Mouse (Mus musculus) megakaryocyte-erythroid progenitor cell, adult 5 weeks (primary cell): Measurements from ENCODE around the gene Endov. TPM values are rescaled to one million over a fixed set of nuclear protein-coding genes. Genes with fewer than 3 reads are reported as not detected.

Experiments used
- polyA plus RNA-seq: library from polyadenylated mRNA; stranded (reverse); fragments of >175 nt; gene quantifications from 2 replicates; pipeline ENCODE4 v1.2.3, GENCODE M21; 2012

The Endov gene
- polyA plus RNA-seq, result 15.2 and 15.3 TPM in 2 replicates

DNA sequence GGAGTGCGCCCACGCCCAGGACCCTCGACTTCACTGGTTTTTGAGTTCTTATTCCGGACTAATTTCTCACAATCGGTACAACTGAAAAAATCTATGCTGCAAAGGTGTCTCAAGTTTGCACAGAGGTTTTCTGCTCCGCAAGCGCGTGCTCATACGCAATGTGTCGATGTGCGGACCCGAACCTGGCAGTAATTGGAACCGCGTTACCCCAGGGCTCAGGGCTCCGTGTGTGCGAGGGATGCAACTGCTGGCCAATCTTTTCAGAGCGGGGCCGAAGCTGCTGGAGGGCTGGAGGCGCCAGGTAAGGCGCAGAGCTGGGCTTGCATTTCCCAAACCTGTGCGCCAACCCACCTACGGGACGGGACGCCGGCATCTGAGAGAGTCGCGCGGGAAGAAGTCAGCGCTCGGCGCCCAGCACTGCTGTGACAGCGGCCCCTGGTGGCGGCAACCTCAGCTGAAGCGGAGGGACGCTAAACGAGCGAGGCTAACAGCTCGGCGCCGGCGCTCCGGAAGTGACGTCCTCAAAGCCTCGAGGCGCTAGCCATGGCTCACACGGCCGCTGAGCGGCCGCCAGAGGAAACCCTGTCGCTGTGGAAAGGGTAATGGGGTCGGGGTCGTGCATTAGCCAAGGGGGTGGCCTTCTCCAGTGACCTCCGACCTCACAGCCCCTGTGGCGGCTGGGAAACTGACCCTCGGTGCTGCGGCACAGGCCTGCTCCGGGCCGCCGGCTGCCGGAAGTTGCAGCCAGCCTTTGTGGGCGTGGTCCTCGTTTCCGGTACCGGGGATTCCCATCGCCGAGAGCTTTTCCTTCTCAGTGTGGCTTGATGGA, at the start of gene Endov:
Gene Endov (plus strand): TSS at position 487 of the 829 bp plus-strand sequence.

GRCm38 (mm10) chr11:119547183-119547921, 56.2 kb downstream of the Endov start, which contains the start of gene Nptx1:
Gene Nptx1, minus strand, starts transcription at chr11:119547753.

Other genes starting within 250 kb of the Endov start
- 139 and 145 TPM in 2 replicates for gene Gaa, start 223.5 kb upstream of the Endov start, polyA plus RNA-seq
- gene Eif4a3, start 191.3 kb upstream of the Endov start, polyA plus RNA-seq, result 229 and 275 TPM in 2 replicates
- gene Card14, start 183.6 kb upstream of the Endov start, polyA plus RNA-seq, result not detected in 2 replicates
- 7.8 and 13.6 TPM in 2 replicates for gene Sgsh, start 135.8 kb upstream of the Endov start, polyA plus RNA-seq
- 2.2 and 2.8 TPM in 2 replicates for gene Slc26a11, start 135.8 kb upstream of the Endov start, polyA plus RNA-seq
- 4.4 and 5.8 TPM in 2 replicates for gene Rnf213, start 98.2 kb upstream of the Endov start, polyA plus RNA-seq
- 0.04 and 0.14 TPM in 2 replicates for gene Nptx1, start 56.4 kb downstream of the Endov start, polyA plus RNA-seq
- 37.0 and 40.7 TPM in 2 replicates for gene Rptor, start 111.6 kb downstream of the Endov start, polyA plus RNA-seq